Mouse (Mus musculus): ENCODE results near the gene Gm49395. TPM values are rescaled to one million over a fixed set of nuclear protein-coding genes. Genes with fewer than 3 reads are reported as not detected.

Gene Gm49395
- polyA plus RNA-seq, 1 experiment from 2014 or later, result 11.1 TPM

DNA sequence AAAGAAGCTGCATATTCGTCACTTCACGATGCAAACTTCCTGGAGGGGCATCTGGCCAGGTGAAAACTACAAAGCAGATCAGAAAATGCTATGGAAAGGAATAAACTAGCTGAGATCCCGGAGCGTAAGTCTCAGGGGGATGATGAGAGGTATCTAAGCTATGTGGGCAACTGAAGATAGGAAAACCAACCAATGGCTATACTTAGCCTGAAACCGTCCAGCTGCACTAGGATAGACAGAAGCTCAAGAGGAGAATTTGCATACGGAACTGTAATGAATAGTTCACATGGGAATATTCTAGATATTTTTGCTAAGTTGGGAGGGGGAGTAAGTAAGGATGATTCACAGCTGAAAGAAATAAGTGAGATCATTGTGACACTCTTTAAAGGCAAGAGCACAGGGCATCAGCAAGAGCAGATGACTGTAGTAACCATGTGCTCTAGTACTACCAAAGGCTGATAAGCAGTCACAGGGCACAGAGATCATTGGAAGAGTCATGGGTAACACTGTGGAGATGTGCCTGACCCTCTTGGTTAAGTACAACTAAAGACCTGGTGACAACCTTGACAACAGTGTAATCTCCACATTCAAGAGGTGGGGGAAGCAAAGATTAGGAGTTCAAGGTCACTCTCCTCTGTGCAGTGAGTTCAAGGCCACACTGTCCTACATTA is 79.5 kb downstream of the Gm49395 start:
- WGBS (ENCODE audit: insufficient replicate concordance), result 36% methylated on average over 6 of the region's 6 CpGs
- peak overlapping the region; percentile 88 for H3K27ac ChIP-seq (ENCODE audit: low read depth, low read length)
- no peaks in the 10 kb centered on the region for H3K9me3 ChIP-seq (replicated peaks; ENCODE audit: control insufficient read depth, low read length)
- H3K4me3 ChIP-seq (ENCODE audit: low read depth, low read length), result no peak overlapping the region
- peak overlapping the region; percentile 7 for H3K4me2 ChIP-seq
- ATAC-seq (replicated peaks; ENCODE audit: insufficient number of reproducible peaks, low FRiP score, low TSS enrichment), result peak; percentile 50; the same call in 1 of the 2 replicates
- 0 out of 2 replicates have a peak overlapping the region, but pooled peaks have one; percentile 12 for H3K9ac ChIP-seq (ENCODE audit: low read depth, low read length)
- peaks cover 16% of the 10 kb centered on the region for H3K4me1 ChIP-seq (ENCODE audit: control insufficient read depth, insufficient read depth, low read length)
- H3K27me3 ChIP-seq (ENCODE audit: control insufficient read depth, insufficient read depth, low read length), result no peaks in the 10 kb centered on the region
- no peaks in the 10 kb centered on the region for H3K36me3 ChIP-seq (ENCODE audit: control insufficient read depth, insufficient read depth, low read length)

DNA sequence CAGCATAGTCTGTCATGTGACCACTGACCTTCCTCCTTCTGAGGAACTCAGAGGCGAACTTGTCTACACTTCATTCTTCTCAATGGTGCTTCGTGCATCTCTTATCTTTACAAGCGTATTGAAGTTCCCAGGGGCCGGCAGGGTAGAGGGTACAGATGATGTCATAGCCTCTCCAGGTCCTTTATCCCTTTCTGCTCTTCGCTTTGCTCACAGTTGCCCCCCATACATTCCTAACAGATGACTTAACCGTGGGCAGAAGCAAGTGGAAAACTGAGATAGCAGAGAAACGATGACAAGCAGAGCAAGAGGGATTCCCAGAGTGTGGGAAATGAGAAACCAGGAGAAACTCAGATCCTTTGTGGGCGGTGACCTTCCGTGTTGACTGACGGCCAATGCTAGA is 80.3 kb downstream of the Gm49395 start:
- Histone ChIP-seq H3K4me3 (ENCODE audit: low read depth, low read length) (no peak overlapping the region), H3K27ac (ENCODE audit: low read depth, low read length) (peak overlapping the region; percentile 88), H3K9ac (ENCODE audit: low read depth, low read length) (no peak overlapping the region), H3K36me3 (ENCODE audit: control insufficient read depth, insufficient read depth, low read length) (no peaks in the 10 kb centered on the region), H3K4me1 (ENCODE audit: control insufficient read depth, insufficient read depth, low read length) (peaks cover 19% of the 10 kb centered on the region), H3K9me3 (replicated peaks; ENCODE audit: control insufficient read depth, low read length) (no peaks in the 10 kb centered on the region), H3K27me3 (ENCODE audit: control insufficient read depth, insufficient read depth, low read length) (no peaks in the 10 kb centered on the region), H3K4me2 (peak overlapping the region; percentile 7)
- ATAC-seq (replicated peaks; ENCODE audit: insufficient number of reproducible peaks, low FRiP score, low TSS enrichment), result peak; percentile 87
- WGBS (ENCODE audit: insufficient replicate concordance), result 16% methylated on average over 10 of the region's 10 CpGs

DNA sequence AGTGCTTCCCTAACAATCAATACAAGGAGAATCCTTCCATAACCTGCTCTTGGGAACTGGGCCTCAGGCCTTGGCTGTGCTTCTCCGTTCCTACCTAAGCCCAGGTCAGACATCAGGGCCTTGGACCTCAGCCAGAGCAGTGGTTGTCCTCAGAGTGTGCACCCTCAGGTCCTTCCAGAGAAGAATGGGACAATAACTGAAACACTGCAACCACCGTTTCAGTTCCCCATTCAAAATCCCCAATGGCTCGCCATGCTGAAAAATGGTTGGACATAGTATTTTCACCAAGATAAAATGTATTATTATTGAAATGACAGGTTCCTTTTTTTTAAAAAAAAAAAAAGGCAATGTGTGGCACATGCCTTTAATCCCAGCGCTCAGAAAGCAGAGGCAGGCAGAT is 81.0 kb downstream of the Gm49395 start:
- H3K36me3 ChIP-seq (ENCODE audit: control insufficient read depth, insufficient read depth, low read length), result no peaks in the 10 kb centered on the region
- no peak for ATAC-seq (replicated peaks; ENCODE audit: insufficient number of reproducible peaks, low FRiP score, low TSS enrichment)
- peaks cover 24% of the 10 kb centered on the region for H3K4me1 ChIP-seq (ENCODE audit: control insufficient read depth, insufficient read depth, low read length)
- WGBS (ENCODE audit: insufficient replicate concordance), result 84% methylated on average over 4 of the region's 4 CpGs
- H3K4me3 ChIP-seq (ENCODE audit: low read depth, low read length), result no peak overlapping the region
- H3K27ac ChIP-seq (ENCODE audit: low read depth, low read length), result peak overlapping the region; percentile 88
- H3K9me3 ChIP-seq (replicated peaks; ENCODE audit: control insufficient read depth, low read length), result no peaks in the 10 kb centered on the region
- no peak overlapping the region for H3K9ac ChIP-seq (ENCODE audit: low read depth, low read length)
- H3K4me2 ChIP-seq, result no peak overlapping the region
- H3K27me3 ChIP-seq (ENCODE audit: control insufficient read depth, insufficient read depth, low read length), result no peaks in the 10 kb centered on the region

DNA sequence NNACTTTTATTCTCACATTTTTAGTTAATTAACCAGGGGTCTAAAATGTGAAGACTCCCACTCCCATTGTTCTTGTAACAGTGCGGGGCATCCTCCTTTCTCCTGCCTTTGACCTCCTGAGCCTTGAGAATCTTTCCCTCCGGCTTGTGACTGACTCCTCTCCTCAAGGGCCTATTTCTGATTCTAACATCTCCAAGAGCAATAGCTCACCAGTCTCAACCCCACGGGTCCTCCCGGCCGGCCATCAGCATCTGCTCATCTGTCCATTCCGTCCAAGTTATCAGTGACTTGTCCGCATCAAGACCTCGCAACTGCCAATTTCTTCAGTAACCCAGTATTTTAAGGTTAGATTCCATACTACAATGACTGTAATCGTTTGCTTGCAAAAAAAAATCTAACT is 84.2 kb downstream of the Gm49395 start:
- ATAC-seq (replicated peaks; ENCODE audit: insufficient number of reproducible peaks, low FRiP score, low TSS enrichment), result no peak
- Histone ChIP-seq H3K4me3 (ENCODE audit: low read depth, low read length) (no peak overlapping the region), H3K4me1 (ENCODE audit: control insufficient read depth, insufficient read depth, low read length) (peaks cover 30% of the 10 kb centered on the region), H3K27me3 (ENCODE audit: control insufficient read depth, insufficient read depth, low read length) (no peaks in the 10 kb centered on the region), H3K9ac (ENCODE audit: low read depth, low read length) (no peak overlapping the region), H3K36me3 (ENCODE audit: control insufficient read depth, insufficient read depth, low read length) (no peaks in the 10 kb centered on the region), H3K27ac (ENCODE audit: low read depth, low read length) (no peak overlapping the region), H3K4me2 (no peak overlapping the region), H3K9me3 (replicated peaks; ENCODE audit: control insufficient read depth, low read length) (no peaks in the 10 kb centered on the region)
- 90% methylated on average over 9 of the region's 9 CpGs for WGBS (ENCODE audit: insufficient replicate concordance)

DNA sequence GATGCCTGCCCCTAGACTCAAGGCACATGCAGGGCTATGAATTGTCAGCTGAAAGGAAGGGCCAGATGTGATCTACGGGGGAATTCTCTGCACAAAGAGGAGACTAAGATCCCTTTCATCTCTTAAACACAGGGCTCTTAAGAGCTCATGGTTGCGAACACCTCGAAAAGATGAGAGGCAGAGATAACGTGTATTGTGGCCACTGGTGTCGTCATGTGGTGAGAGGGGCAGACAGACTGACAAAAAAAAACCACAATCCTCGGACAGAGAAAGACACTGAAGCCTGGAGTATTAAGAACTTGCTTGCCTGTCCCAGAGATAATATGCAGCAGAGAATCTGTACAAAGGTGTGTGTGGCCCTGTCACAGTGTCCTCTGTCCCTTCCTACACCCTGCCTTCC is 90.2 kb downstream of the Gm49395 start:
- WGBS (ENCODE audit: insufficient replicate concordance), result 50% methylated on average over 6 of the region's 6 CpGs
- no peak overlapping the region for H3K4me3 ChIP-seq (ENCODE audit: low read depth, low read length)

DNA sequence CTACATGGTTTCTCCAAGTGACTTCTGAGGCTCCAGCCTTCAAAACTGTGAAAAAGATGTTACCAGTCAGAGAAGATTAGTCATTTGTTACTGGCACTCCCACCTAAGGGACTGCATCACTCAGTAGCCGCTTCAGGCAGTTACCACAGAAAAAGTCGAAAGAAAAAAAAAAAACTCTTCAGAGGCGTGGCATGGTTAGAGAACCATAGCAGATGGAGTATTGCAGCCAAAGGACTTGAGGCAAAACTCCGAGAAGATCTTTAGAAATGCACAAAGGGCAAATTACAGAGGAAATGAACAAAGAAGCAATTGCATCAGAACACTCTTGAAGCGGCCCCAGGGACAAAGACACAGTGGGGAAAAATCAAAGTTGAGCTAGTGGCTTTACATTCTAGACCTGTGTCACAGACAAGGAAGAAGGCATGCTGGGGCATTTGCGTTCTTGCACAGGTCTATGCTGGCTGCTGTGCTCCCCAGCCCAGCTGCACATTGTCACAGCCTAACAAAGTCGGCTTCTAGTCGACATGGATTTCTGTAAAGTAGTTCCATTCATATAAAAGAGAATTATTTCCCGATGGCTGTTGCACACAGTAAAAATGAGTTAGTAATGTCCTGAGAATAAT is 95.4 kb downstream of the Gm49395 start:
- Histone ChIP-seq H3K4me2 (no peak overlapping the region), H3K4me3 (ENCODE audit: low read depth, low read length) (no peak overlapping the region), H3K9ac (ENCODE audit: low read depth, low read length) (no peak overlapping the region), H3K36me3 (ENCODE audit: control insufficient read depth, insufficient read depth, low read length) (no peaks in the 10 kb centered on the region), H3K27me3 (ENCODE audit: control insufficient read depth, insufficient read depth, low read length) (no peaks in the 10 kb centered on the region), H3K9me3 (replicated peaks; ENCODE audit: control insufficient read depth, low read length) (no peaks in the 10 kb centered on the region), H3K4me1 (ENCODE audit: control insufficient read depth, insufficient read depth, low read length) (peaks cover 21% of the 10 kb centered on the region), H3K27ac (ENCODE audit: low read depth, low read length) (peak overlapping the region; percentile 75; the same call in 1 of the 2 replicates)
- WGBS (ENCODE audit: insufficient replicate concordance), result 59% methylated on average over 9 of the region's 9 CpGs
- no peak for ATAC-seq (replicated peaks; ENCODE audit: insufficient number of reproducible peaks, low FRiP score, low TSS enrichment)

More for the DNA sequence above, 90.2 kb downstream of the Gm49395 start:
- Histone ChIP-seq H3K9me3 (replicated peaks; ENCODE audit: control insufficient read depth, low read length) (no peaks in the 10 kb centered on the region), H3K27ac (ENCODE audit: low read depth, low read length) (no peak overlapping the region), H3K27me3 (ENCODE audit: control insufficient read depth, insufficient read depth, low read length) (no peaks in the 10 kb centered on the region), H3K36me3 (ENCODE audit: control insufficient read depth, insufficient read depth, low read length) (no peaks in the 10 kb centered on the region), H3K4me2 (no peak overlapping the region), H3K9ac (ENCODE audit: low read depth, low read length) (no peak overlapping the region), H3K4me1 (ENCODE audit: control insufficient read depth, insufficient read depth, low read length) (peaks cover 16% of the 10 kb centered on the region)
- ATAC-seq (replicated peaks; ENCODE audit: insufficient number of reproducible peaks, low FRiP score, low TSS enrichment), result no peak

DNA sequence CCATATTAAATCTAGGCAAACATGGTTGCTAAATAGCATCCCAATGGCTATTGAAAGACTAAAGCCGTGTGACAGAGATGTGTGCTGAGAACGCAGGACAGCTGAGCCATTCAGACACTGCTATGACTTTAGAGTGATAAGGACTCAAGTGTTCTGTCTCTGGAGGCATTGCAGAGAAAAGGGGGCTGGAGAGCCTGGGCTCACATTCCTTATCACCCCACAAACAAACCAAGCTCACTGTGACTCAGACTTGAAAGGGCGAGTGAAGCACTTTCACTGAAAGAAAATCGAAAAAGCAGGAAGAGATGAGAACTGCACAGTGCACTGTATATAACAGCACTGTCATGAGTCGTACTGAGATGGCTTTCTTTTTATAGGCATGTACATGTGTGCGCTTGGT is 96.4 kb downstream of the Gm49395 start:
- Histone ChIP-seq H3K9me3 (replicated peaks; ENCODE audit: control insufficient read depth, low read length) (no peaks in the 10 kb centered on the region), H3K27ac (ENCODE audit: low read depth, low read length) (peak overlapping the region; percentile 75), H3K9ac (ENCODE audit: low read depth, low read length) (no peak overlapping the region), H3K4me1 (ENCODE audit: control insufficient read depth, insufficient read depth, low read length) (peaks cover 21% of the 10 kb centered on the region), H3K27me3 (ENCODE audit: control insufficient read depth, insufficient read depth, low read length) (no peaks in the 10 kb centered on the region), H3K4me3 (ENCODE audit: low read depth, low read length) (no peak overlapping the region), H3K4me2 (peak overlapping the region; percentile 29; the same call in 1 of the 2 replicates), H3K36me3 (ENCODE audit: control insufficient read depth, insufficient read depth, low read length) (no peaks in the 10 kb centered on the region)
- no peak for ATAC-seq (replicated peaks; ENCODE audit: insufficient number of reproducible peaks, low FRiP score, low TSS enrichment)
- 13% methylated on average over 6 of the region's 6 CpGs for WGBS (ENCODE audit: insufficient replicate concordance)

DNA sequence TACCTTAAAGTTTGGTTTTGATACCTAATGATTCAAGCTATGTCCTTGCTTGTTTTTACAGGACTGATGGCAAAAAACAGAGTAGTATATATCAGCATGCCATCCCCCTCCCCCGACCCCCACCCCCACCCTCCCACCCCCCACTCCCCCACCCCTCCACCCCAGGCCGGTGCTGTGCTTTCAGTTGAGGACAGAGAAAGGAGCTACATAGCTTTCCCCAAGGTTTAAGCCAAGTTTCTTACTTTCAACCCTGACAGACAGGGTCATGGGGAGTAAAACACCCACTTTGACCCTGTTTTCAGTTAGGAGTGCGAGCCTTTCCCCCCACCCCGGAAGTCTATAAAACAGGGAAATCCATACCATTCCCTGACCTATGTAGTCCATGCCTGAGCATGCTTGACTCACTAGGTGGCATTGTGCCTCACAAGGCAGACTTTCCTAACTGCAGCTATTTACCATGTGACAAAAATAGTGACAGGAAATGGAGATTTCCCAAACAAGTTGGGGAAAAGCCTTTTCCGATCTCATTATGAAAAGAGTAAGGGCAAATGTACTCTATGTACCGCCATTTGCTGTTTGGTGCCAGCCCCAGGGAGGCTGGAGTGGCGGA is 98.2 kb downstream of the Gm49395 start:
- H3K9me3 ChIP-seq (replicated peaks; ENCODE audit: control insufficient read depth, low read length), result no peaks in the 10 kb centered on the region
- ATAC-seq (replicated peaks; ENCODE audit: insufficient number of reproducible peaks, low FRiP score, low TSS enrichment), result peak; percentile 69; the same call in 1 of the 2 replicates
- H3K4me3 ChIP-seq (ENCODE audit: low read depth, low read length), result no peak overlapping the region
- H3K9ac ChIP-seq (ENCODE audit: low read depth, low read length), result no peak overlapping the region
- WGBS (ENCODE audit: insufficient replicate concordance), result 28% methylated on average over 7 of the region's 7 CpGs
- 0 out of 2 replicates have a peak, but pooled peaks cover 2% of the 10 kb centered on the region for H3K36me3 ChIP-seq (ENCODE audit: control insufficient read depth, insufficient read depth, low read length)
- H3K27me3 ChIP-seq (ENCODE audit: control insufficient read depth, insufficient read depth, low read length), result no peaks in the 10 kb centered on the region
- H3K4me1 ChIP-seq (ENCODE audit: control insufficient read depth, insufficient read depth, low read length), result peaks cover 21% of the 10 kb centered on the region
- H3K4me2 ChIP-seq, result no peak overlapping the region
- H3K27ac ChIP-seq (ENCODE audit: low read depth, low read length), result no peak overlapping the region
